Mouse (Mus musculus) E14TG2a.4 (cell line): ENCODE results near the gene Abca7.

Source experiments
- CTCF ChIP-seq: conservative IDR thresholded peaks from 2 replicates; pipeline ENCODE4 v1.5.1; 2014; ENCODE audit warnings: low read length
- NANOG ChIP-seq: IDR thresholded peaks from 2 replicates; pipeline ENCODE4 v1.6.1; 2014; ENCODE audit warnings: borderline replicate concordance, low read length, mixed read lengths
- POU5F1 ChIP-seq: IDR thresholded peaks from 2 replicates; pipeline ENCODE4 v1.6.1; 2014; ENCODE audit warnings: low read length, borderline replicate concordance

DNA sequence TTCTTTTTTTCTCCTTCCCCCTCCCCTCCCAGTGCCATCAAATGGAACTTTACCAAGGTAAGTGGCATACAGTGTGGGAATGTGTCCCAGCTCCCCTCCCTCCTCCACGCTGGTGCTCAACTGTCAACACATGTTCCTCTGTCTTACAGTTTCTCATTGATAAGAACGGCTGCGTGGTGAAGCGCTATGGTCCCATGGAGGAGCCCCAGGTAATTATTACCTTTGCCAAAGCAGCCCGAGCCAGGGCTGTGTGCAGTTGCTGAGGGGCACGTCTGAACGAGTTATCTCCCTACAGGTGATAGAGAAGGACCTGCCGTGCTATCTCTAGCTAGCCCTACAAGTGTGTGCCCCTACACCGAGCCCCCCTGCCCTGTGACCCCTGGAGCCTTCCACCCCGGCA, 59.6 kb downstream of the Abca7 start:
- TF ChIP-seq CTCF (no peak), NANOG (no peak), POU5F1 (no peak)
